Mouse (Mus musculus) kidney, adult 8-10 months (tissue): Measurements from ENCODE around the gene Uhrf1bp1l.

Source experiments
- DNase-seq, 2 experiments: peaks; one replicate each; pipeline ENCODE4 v3.0.0; 2022

Uhrf1bp1l gene

GRCm38 (mm10) chr10:89855251-89855875 lies 110.6 kb downstream of the Uhrf1bp1l start:
- no peak for DNase-seq

GRCm38 (mm10) chr10:89856286-89856685 lies 111.5 kb downstream of the Uhrf1bp1l start:
- DNase-seq, result no peak

GRCm38 (mm10) chr10:89868211-89868610 lies 123.4 kb downstream of the Uhrf1bp1l start:
- no peak for DNase-seq

GRCm38 (mm10) chr10:89868836-89869235 lies 124.0 kb downstream of the Uhrf1bp1l start:
- no peak for DNase-seq
